Mouse (Mus musculus): Measurements from ENCODE around the gene Zfp740. TPM values are rescaled to one million over a fixed set of nuclear protein-coding genes. Genes with fewer than 3 reads are reported as not detected.

Gene Zfp740
- total and polyA plus RNA-seq, 3 experiments: 32.1 to 46.1 (median 37.4) TPM

DNA sequence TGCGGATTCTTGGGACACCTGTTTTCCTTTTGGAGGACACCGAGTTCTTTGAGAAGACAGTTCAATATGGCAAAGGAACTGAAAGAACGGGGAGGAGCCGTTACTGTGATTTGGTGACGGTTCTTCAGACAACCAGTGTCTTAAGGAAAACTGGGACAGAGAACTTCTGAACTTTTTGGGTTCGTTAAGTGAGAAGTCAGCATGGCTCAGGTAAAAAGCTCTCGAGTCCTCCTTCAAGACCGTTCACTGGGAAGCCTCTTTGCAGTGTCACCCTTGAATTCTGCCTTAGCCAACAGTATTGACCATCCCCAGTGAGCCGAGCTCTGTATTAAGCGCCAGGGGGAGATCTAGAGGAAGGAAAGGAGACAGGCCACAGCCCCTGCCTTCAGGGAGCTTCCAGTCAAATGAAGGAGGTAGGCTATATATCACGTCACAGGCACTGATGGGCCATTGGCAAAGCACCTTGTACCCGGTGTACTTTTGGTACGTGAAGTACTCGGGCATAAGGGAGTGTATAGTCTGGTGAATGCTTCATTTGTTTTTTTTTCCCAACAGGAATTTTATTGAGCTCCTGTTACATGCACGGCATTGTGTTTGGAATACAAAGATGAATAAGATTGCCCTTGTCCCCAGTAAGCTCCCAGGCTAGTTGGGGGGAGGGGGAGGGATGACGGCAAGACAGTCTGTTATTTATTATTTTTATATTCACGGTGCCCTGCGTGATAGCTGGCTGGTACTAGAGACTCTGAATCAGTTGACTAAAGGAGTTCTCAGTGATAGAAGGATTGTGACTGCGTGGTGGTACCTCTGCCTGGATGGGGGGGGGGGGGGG is 1.8 kb downstream of the Zfp740 start, which contains the start of gene Csad:
Gene Csad (minus strand): TSS at position 51 of the 832 bp plus-strand sequence.
- TF ChIP-seq RAD21 (IDR thresholded peaks at IDR 0.05; ENCODE audit: low read depth, low read length): no peak
- no peak for TF ChIP-seq CHD2 (IDR thresholded peaks at IDR 0.05; ENCODE audit: low read length)
- no peak for TF ChIP-seq RCOR1 (conservative IDR thresholded peaks at IDR 0.05; ENCODE audit: low read depth, low read length)
- no peak for TF ChIP-seq PAX5 (IDR thresholded peaks at IDR 0.05; ENCODE audit: low read length)
- TF ChIP-seq CHD1 (IDR thresholded peaks at IDR 0.05; ENCODE audit: low read depth, low read length): no peak
- no peak for TF ChIP-seq USF2 (conservative IDR thresholded peaks at IDR 0.05; ENCODE audit: low read depth, low read length)
- no peak for TF ChIP-seq ZC3H11A (IDR thresholded peaks at IDR 0.05; ENCODE audit: low read depth, low read length)
- TF ChIP-seq ZMIZ1 (IDR thresholded peaks at IDR 0.05; ENCODE audit: low read depth, low read length): no peak
- no peak for TF ChIP-seq MXI1 (IDR thresholded peaks at IDR 0.05; ENCODE audit: low read depth, low read length)
- no peak for TF ChIP-seq EP300 (IDR thresholded peaks at IDR 0.05; ENCODE audit: low read length)
- no peak for TF ChIP-seq TCF12 (IDR thresholded peaks at IDR 0.05; ENCODE audit: low read depth, low read length)
- TF ChIP-seq NELFE (IDR thresholded peaks at IDR 0.05; ENCODE audit: low read depth, low read length): no peak
- no peak for TF ChIP-seq TBP (conservative IDR thresholded peaks at IDR 0.05; ENCODE audit: low read depth, low read length)
- TF ChIP-seq CTCF (conservative IDR thresholded peaks at IDR 0.05 in 1 of 2, IDR thresholded peaks at IDR 0.05 in 1 of 2; ENCODE audit: low read depth in 2 of 2, low read length in 2 of 2): no peak
- TF ChIP-seq JUN (IDR thresholded peaks at IDR 0.05; ENCODE audit: insufficient read depth, low read depth, low read length): no peak
- TF ChIP-seq MAZ (IDR thresholded peaks at IDR 0.05; ENCODE audit: low read depth, low read length): no peak
- no peak for TF ChIP-seq ELF1 (IDR thresholded peaks at IDR 0.05; ENCODE audit: low read depth, low read length)
- TF ChIP-seq MAX (IDR thresholded peaks at IDR 0.05; ENCODE audit: low read length): no peak
- Histone ChIP-seq H3K36me3 (replicated peaks in 1 of 2; ENCODE audit: control insufficient read depth in 1 of 2, insufficient read depth in 1 of 2, low read length in 1 of 2) (peaks cover 25 to 45% of the 10 kb centered on the region in 2 experiments), H3K4me2 (ENCODE audit: insufficient read depth, low read depth, poor library complexity, severe bottlenecking) (peak within 1 kb of the TSS; percentile 81), H3K9me3 (replicated peaks; ENCODE audit: low read length) (no peaks in the 10 kb centered on the region), H3K27ac (ENCODE audit: insufficient read depth, low read depth) (peak within 1 kb of the TSS; percentile 92), H3K4me1 (ENCODE audit: control insufficient read depth in 1 of 2, insufficient read depth in 2 of 2) (peaks cover 22 to 59% of the 10 kb centered on the region in 2 experiments), H3K79me2 (replicated peaks; ENCODE audit: control insufficient read depth, extremely low read depth, insufficient read depth, poor library complexity, severe bottlenecking) (0 out of 2 replicates have a peak, but pooled peaks cover 4% of the 10 kb centered on the region), H3K4me3 (replicated peaks in 1 of 3; ENCODE audit: low read depth in 2 of 3, low read length in 2 of 3, poor library complexity in 1 of 3) (peak within 1 kb of the TSS; percentile 54 to 95 (median 79)), H3K9ac (ENCODE audit: insufficient read depth, low read depth) (peak within 1 kb of the TSS; percentile 93), H3K27me3 (replicated peaks) (no peaks in the 10 kb centered on the region)
- in situ Hi-C loops (cut with MboI; ENCODE audit: low pct_ligation_motif_present, low pct_unique_long_range_greater_than_20kb, low sequenced_read_pairs) (no loop called here), dilution Hi-C loops (cut with MboI; ENCODE audit: extremely low pct_ligation_motif_present, extremely low pct_unique_long_range_greater_than_20kb, low sequenced_read_pairs) (no loop called here)
- DNase-seq (ENCODE audit: extremely low read depth): no peak

DNA sequence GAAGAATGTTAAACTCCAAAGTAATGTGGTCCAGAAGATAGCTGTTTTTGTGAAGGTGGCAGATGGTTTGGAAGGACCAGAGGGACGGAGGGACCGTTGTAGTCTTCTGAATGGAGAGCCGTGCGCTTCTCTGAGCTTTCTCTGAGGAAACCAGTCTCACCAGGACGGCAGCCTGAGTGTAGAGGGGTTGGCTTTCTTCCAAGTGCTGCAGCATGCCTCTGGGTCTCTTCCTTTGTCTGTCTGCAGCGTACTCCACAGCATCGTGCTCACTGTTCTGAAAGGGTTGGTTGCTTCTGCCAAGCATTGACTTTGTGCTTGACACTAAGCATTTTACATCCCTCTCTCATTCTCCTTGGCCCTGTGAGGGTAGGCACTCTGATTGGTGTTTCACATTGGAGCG is 2.7 kb downstream of the Zfp740 start:
- Histone ChIP-seq H3K79me2 (replicated peaks; ENCODE audit: control insufficient read depth, extremely low read depth, insufficient read depth, poor library complexity, severe bottlenecking) (0 out of 2 replicates have a peak, but pooled peaks cover 4% of the 10 kb centered on the region), H3K4me3 (replicated peaks in 1 of 3; ENCODE audit: low read depth in 2 of 3, low read length in 2 of 3, poor library complexity in 1 of 3) (no peak overlapping the region), H3K27ac (ENCODE audit: insufficient read depth, low read depth) (no peak overlapping the region), H3K9me3 (replicated peaks; ENCODE audit: low read length) (no peaks in the 10 kb centered on the region), H3K4me2 (ENCODE audit: insufficient read depth, low read depth, poor library complexity, severe bottlenecking) (no peak overlapping the region), H3K9ac (ENCODE audit: insufficient read depth, low read depth) (no peak overlapping the region), H3K36me3 (replicated peaks in 1 of 2; ENCODE audit: control insufficient read depth in 1 of 2, insufficient read depth in 1 of 2, low read length in 1 of 2) (peaks cover 34 to 54% of the 10 kb centered on the region in 2 experiments), H3K4me1 (ENCODE audit: control insufficient read depth in 1 of 2, insufficient read depth in 2 of 2) (peaks cover 22 to 66% of the 10 kb centered on the region in 2 experiments), H3K27me3 (replicated peaks) (no peaks in the 10 kb centered on the region)
- in situ Hi-C loops (cut with MboI; ENCODE audit: low pct_ligation_motif_present, low pct_unique_long_range_greater_than_20kb, low sequenced_read_pairs): no loop called here
- TF ChIP-seq HCFC1 (IDR thresholded peaks at IDR 0.05; ENCODE audit: low read depth, low read length) (no peak), POLR2AphosphoS2 (IDR thresholded peaks at IDR 0.05; ENCODE audit: low read depth, low read length) (no peak), CHD2 (IDR thresholded peaks at IDR 0.05; ENCODE audit: low read length) (no peak), ETS1 (conservative IDR thresholded peaks at IDR 0.05; ENCODE audit: low read depth, low read length) (no peak), IRF4 (IDR thresholded peaks at IDR 0.05; ENCODE audit: low read depth, low read length) (no peak), USF1 (IDR thresholded peaks at IDR 0.05; ENCODE audit: low read depth, low read length) (no peak), JUND (conservative IDR thresholded peaks at IDR 0.05; ENCODE audit: low read depth, low read length) (no peak)
- dilution Hi-C loops (cut with MboI; ENCODE audit: extremely low pct_ligation_motif_present, extremely low pct_unique_long_range_greater_than_20kb, low sequenced_read_pairs): no loop called here
- no peak for DNase-seq (ENCODE audit: extremely low read depth)

All from CH12.LX (cell line).